ENCODE assay signal across 8 mouse cellular contexts in genomic region chr17:34660259-34660820, GRCm38 (mm10). TPM values are rescaled to one million over a fixed set of nuclear protein-coding genes. Genes with fewer than 3 reads are reported as not detected.
DNase-seq lines count a peak whose midpoint lies in the region; ATAC-seq and TF ChIP-seq lines count a peak whose summit lies in the region.
"Had no signal": no experiment of that assay in that cellular context is flagged by ENCODE, and none has a peak within 500 bp of the region (broad histone marks: within the 10 kb centered on the region; RNA-seq: fewer than 3 reads in every experiment).

No protein-coding gene starts in this region.

- no peaks in the 10 kb centered on the region for H3K9me3 ChIP-seq in lung, embryonic 14.5 days (ENCODE audit: low read depth, low read length)
- no peaks in the 10 kb centered on the region for H3K9me3 ChIP-seq in embryonic facial prominence, embryonic 15.5 days (replicated peaks)
- no peaks in the 10 kb centered on the region for H3K9me3 ChIP-seq in heart, embryonic 15.5 days (replicated peaks)
- H3K9me3 ChIP-seq: embryonic facial prominence, embryonic 12.5 days had no signal

- H3K9ac ChIP-seq in lung, embryonic 14.5 days: no peak overlapping the region
- no peak overlapping the region for H3K9ac ChIP-seq in embryonic facial prominence, embryonic 15.5 days
- no peak overlapping the region for H3K9ac ChIP-seq in heart, embryonic 15.5 days
- H3K9ac ChIP-seq: embryonic facial prominence, embryonic 12.5 days had no signal

- TF ChIP-seq CTCF in lung, embryonic 14.5 days (IDR thresholded peaks at IDR 0.05; ENCODE audit: low read depth): no peak

- H3K27ac ChIP-seq in lung, embryonic 14.5 days (ENCODE audit: low read depth): no peak overlapping the region
- H3K27ac ChIP-seq in embryonic facial prominence, embryonic 15.5 days (replicated peaks): no peak overlapping the region
- H3K27ac ChIP-seq in heart, embryonic 15.5 days: peak overlapping the region; percentile 49; the same call in 1 of the 2 replicates
- H3K27ac ChIP-seq: embryonic facial prominence, embryonic 12.5 days had no signal

- peaks cover 5% of the 10 kb centered on the region for H3K4me1 ChIP-seq in lung, embryonic 14.5 days (ENCODE audit: insufficient read depth)
- H3K4me1 ChIP-seq in embryonic facial prominence, embryonic 15.5 days: peaks cover 33% of the 10 kb centered on the region
- H3K4me1 ChIP-seq in heart, embryonic 15.5 days (replicated peaks): peaks cover 39% of the 10 kb centered on the region

- 24% methylated on average over 11 of the region's 11 CpGs for WGBS in lung, embryonic 14.5 days
- WGBS in embryonic facial prominence, embryonic 15.5 days: 27% methylated on average over 11 of the region's 11 CpGs
- 29% methylated on average over 11 of the region's 11 CpGs for WGBS in heart, embryonic 15.5 days

- H3K36me3 ChIP-seq in lung, embryonic 14.5 days (ENCODE audit: insufficient read depth): no peaks in the 10 kb centered on the region
- no peaks in the 10 kb centered on the region for H3K36me3 ChIP-seq in embryonic facial prominence, embryonic 15.5 days
- no peaks in the 10 kb centered on the region for H3K36me3 ChIP-seq in heart, embryonic 15.5 days
- H3K36me3 ChIP-seq: embryonic facial prominence, embryonic 12.5 days had no signal

- no peak for DNase-seq in lung, embryonic 14.5 days
- no peak for DNase-seq in lung, postnatal 14 days
- DNase-seq in skeletal muscle tissue, adult 2 months (ENCODE audit: low read depth, low spot score): peak; percentile 76
- no peak for DNase-seq in thymus, postnatal 4 days
- no peak for DNase-seq in kidney, adult 11 months

- H3K4me3 ChIP-seq in lung, embryonic 14.5 days (ENCODE audit: low read depth, low read length): peak overlapping the region; percentile 5; the same call in 1 of the 2 replicates
- H3K4me3 ChIP-seq in embryonic facial prominence, embryonic 15.5 days (replicated peaks): no peak overlapping the region
- peak overlapping the region; percentile 31 for H3K4me3 ChIP-seq in heart, embryonic 15.5 days
- H3K4me3 ChIP-seq: embryonic facial prominence, embryonic 12.5 days had no signal

- peaks cover 16% of the 10 kb centered on the region for H3K27me3 ChIP-seq in lung, embryonic 14.5 days (ENCODE audit: insufficient read depth, low read length)
- H3K27me3 ChIP-seq in embryonic facial prominence, embryonic 15.5 days: peaks cover 36% of the 10 kb centered on the region
- H3K27me3 ChIP-seq in heart, embryonic 15.5 days: peaks cover 44% of the 10 kb centered on the region

- no peak for ATAC-seq in lung, embryonic 14.5 days (ENCODE audit: insufficient read depth)
- ATAC-seq in embryonic facial prominence, embryonic 15.5 days (ENCODE audit: insufficient number of reproducible peaks, low FRiP score, low TSS enrichment, low read depth): no peak
- no peak for ATAC-seq in heart, embryonic 15.5 days (replicated peaks; ENCODE audit: insufficient number of reproducible peaks, insufficient read depth, low FRiP score, low read depth)

- H3K4me2 ChIP-seq in lung, embryonic 14.5 days: no peak overlapping the region
- H3K4me2 ChIP-seq in embryonic facial prominence, embryonic 15.5 days (replicated peaks): peak overlapping the region; percentile 38
- peak overlapping the region; percentile 53 for H3K4me2 ChIP-seq in heart, embryonic 15.5 days

RNA-seq across cellular contexts. Expression of gene Tnxb, which starts 10.0 kb away (rescaled TPM):
- 0.38 and 0.45 TPM in 2 replicates for polyA plus RNA-seq in lung, embryonic 14.5 days (2014; fragmentation: Nextera tagmentation; extraction: Ambion mirVana)
- polyA plus RNA-seq in embryonic facial prominence, embryonic 15.5 days (2015; fragmentation: Nextera tagmentation; extraction: Ambion mirVana): 0.48 and 0.87 TPM in 2 replicates
- polyA plus RNA-seq in heart, embryonic 15.5 days (2015; fragmentation: Nextera tagmentation; extraction: Ambion mirVana): 2.3 and 3.2 TPM in 2 replicates

RNA-seq across cellular contexts. Expression of gene Atf6b, which starts 13.4 kb away (rescaled TPM):
- 66.5 and 74.8 TPM in 2 replicates for polyA plus RNA-seq in lung, embryonic 14.5 days (2014; fragmentation: Nextera tagmentation; extraction: Ambion mirVana)
- 88.8 and 94.7 TPM in 2 replicates for polyA plus RNA-seq in embryonic facial prominence, embryonic 15.5 days (2015; fragmentation: Nextera tagmentation; extraction: Ambion mirVana)
- 39.6 and 54.5 TPM in 2 replicates for polyA plus RNA-seq in heart, embryonic 15.5 days (2015; fragmentation: Nextera tagmentation; extraction: Ambion mirVana)

RNA-seq across cellular contexts. Expression of gene Fkbpl, which starts 15.8 kb away (rescaled TPM):
- 9.7 and 11.1 TPM in 2 replicates for polyA plus RNA-seq in lung, embryonic 14.5 days (2014; fragmentation: Nextera tagmentation; extraction: Ambion mirVana)
- polyA plus RNA-seq in embryonic facial prominence, embryonic 15.5 days (2015; fragmentation: Nextera tagmentation; extraction: Ambion mirVana): 16.2 and 16.8 TPM in 2 replicates
- 10.7 and 12.9 TPM in 2 replicates for polyA plus RNA-seq in heart, embryonic 15.5 days (2015; fragmentation: Nextera tagmentation; extraction: Ambion mirVana)

RNA-seq across cellular contexts. Expression of gene Prrt1, which starts 31.0 kb away (rescaled TPM):
- 0.14 TPM in 1 of 2 replicates, not detected in the other for polyA plus RNA-seq in lung, embryonic 14.5 days (2014; fragmentation: Nextera tagmentation; extraction: Ambion mirVana)
- polyA plus RNA-seq in embryonic facial prominence, embryonic 15.5 days (2015; fragmentation: Nextera tagmentation; extraction: Ambion mirVana): 1.3 and 1.5 TPM in 2 replicates
- polyA plus RNA-seq in heart, embryonic 15.5 days (2015; fragmentation: Nextera tagmentation; extraction: Ambion mirVana): 0.42 and 1.2 TPM in 2 replicates

RNA-seq across cellular contexts. Expression of gene Ppt2, which starts 32.0 kb away (rescaled TPM):
- 24.5 and 25.6 TPM in 2 replicates for polyA plus RNA-seq in lung, embryonic 14.5 days (2014; fragmentation: Nextera tagmentation; extraction: Ambion mirVana)
- 27.5 and 28.3 TPM in 2 replicates for polyA plus RNA-seq in embryonic facial prominence, embryonic 15.5 days (2015; fragmentation: Nextera tagmentation; extraction: Ambion mirVana)
- polyA plus RNA-seq in heart, embryonic 15.5 days (2015; fragmentation: Nextera tagmentation; extraction: Ambion mirVana): 22.9 and 24.8 TPM in 2 replicates
